ENCODE assay signal across 26 mouse cellular contexts in genomic region chr13:47218351-47218750, GRCm38 (mm10).
"Had no signal": no experiment of that assay in that cellular context is flagged by ENCODE, and none has a peak within 500 bp of the region (broad histone marks: within the 10 kb centered on the region; RNA-seq: fewer than 3 reads in every experiment).

No protein-coding gene starts in this region.

- H3K36me3 ChIP-seq: limb, embryonic 10.5 days; limb, embryonic 13.5 days; liver, embryonic 12.5 days; lung, embryonic 15.5 days; midbrain, embryonic 10.5 days; midbrain, embryonic 13.5 days; neural tube, embryonic 13.5 days; stomach, embryonic 15.5 days had no signal

- H3K4me1 ChIP-seq: liver, embryonic 12.5 days; midbrain, embryonic 13.5 days; stomach, embryonic 15.5 days had no signal

- DNase-seq: kidney, adult 9 months; kidney, postnatal 14 days; kidney, postnatal 4 days; layer of hippocampus, adult 9-11 months; liver; lung, adult 18-20 months; lung, postnatal 10 days; lung, postnatal 36 days; retina, postnatal 1 day; right cerebral cortex, postnatal 25 days; spleen, adult 18-20 months; thymus, adult 18-20 months; thymus, postnatal 36 days had no signal

- H3K9ac ChIP-seq: limb, embryonic 13.5 days; liver, embryonic 12.5 days; liver, embryonic 15.5 days; lung, embryonic 15.5 days; midbrain, embryonic 13.5 days; neural tube, embryonic 13.5 days; stomach, embryonic 15.5 days had no signal

- H3K4me2 ChIP-seq: limb, embryonic 13.5 days; liver, embryonic 12.5 days; liver, embryonic 15.5 days; lung, embryonic 15.5 days; midbrain, embryonic 13.5 days; neural tube, embryonic 13.5 days; stomach, embryonic 15.5 days had no signal

- H3K27ac ChIP-seq: limb, embryonic 10.5 days; limb, embryonic 13.5 days; liver, embryonic 12.5 days; liver, embryonic 15.5 days; lung, embryonic 15.5 days; midbrain, embryonic 10.5 days; midbrain, embryonic 13.5 days; neural tube, embryonic 13.5 days; stomach, embryonic 15.5 days had no signal

- H3K4me3 ChIP-seq: layer of hippocampus, adult 2 months; limb, embryonic 10.5 days; limb, embryonic 13.5 days; liver, embryonic 12.5 days; liver, embryonic 15.5 days; lung, embryonic 15.5 days; megakaryocyte, embryonic 14.5 days; midbrain, embryonic 10.5 days; midbrain, embryonic 13.5 days; myocyte; neural tube, embryonic 13.5 days; stomach, embryonic 15.5 days had no signal

- H3K27me3 ChIP-seq: limb, embryonic 13.5 days; liver, embryonic 12.5 days; liver, embryonic 15.5 days; lung, embryonic 15.5 days; megakaryocyte, embryonic 14.5 days; midbrain, embryonic 13.5 days; neural tube, embryonic 13.5 days; stomach, embryonic 15.5 days had no signal

- H3K9me3 ChIP-seq: limb, embryonic 10.5 days; limb, embryonic 13.5 days; liver, embryonic 12.5 days; liver, embryonic 15.5 days; lung, embryonic 15.5 days; megakaryocyte, embryonic 14.5 days; midbrain, embryonic 10.5 days; midbrain, embryonic 13.5 days; neural tube, embryonic 13.5 days; stomach, embryonic 15.5 days had no signal

- ATAC-seq: liver, embryonic 12.5 days; midbrain, embryonic 13.5 days; midbrain, embryonic 16.5 days had no signal
